Mouse (Mus musculus): ENCODE results near the gene Desi2.

- TF ChIP-seq REST (IDR thresholded peaks at IDR 0.05; ENCODE audit: insufficient read depth, insufficient read length), result no peak
- TF ChIP-seq TCF3 (IDR thresholded peaks at IDR 0.05; ENCODE audit: insufficient read length, low read depth), result no peak
- TF ChIP-seq POLR2A (IDR thresholded peaks at IDR 0.05; ENCODE audit: insufficient read length, low read depth), result no peak
- no peak for TF ChIP-seq E2F4 (IDR thresholded peaks at IDR 0.05; ENCODE audit: insufficient read depth)
- TF ChIP-seq USF1 (IDR thresholded peaks at IDR 0.05; ENCODE audit: low read depth), result no peak
- TF ChIP-seq MAX (IDR thresholded peaks at IDR 0.05; ENCODE audit: low read depth), result no peak
- TF ChIP-seq POLR2AphosphoS2 (IDR thresholded peaks at IDR 0.05; ENCODE audit: insufficient read length, low read depth), result no peak
- TF ChIP-seq TCF12 (IDR thresholded peaks at IDR 0.05; ENCODE audit: insufficient read depth, poor library complexity, severe bottlenecking), result no peak
- TF ChIP-seq CEBPB (IDR thresholded peaks at IDR 0.05; ENCODE audit: insufficient read depth, poor library complexity, severe bottlenecking), result no peak
Measured at GRCm38 (mm10) chr1:178182251-178182650, 5.0 kb upstream of the Desi2 start.
